Mouse (Mus musculus): ENCODE measurements around the gene Elf4.
A peak's percentile ranks its signal among the peaks of the same experiment; 100 is the strongest.
"Not testable (repeated sequence)": the region's sequence is repeated elsewhere in the genome, so short reads cannot be mapped to it uniquely, and the experiment has no call there.

Elf4 gene

GRCm38 (mm10) chrX:48436082-48436481, 26.9 kb downstream of the Elf4 start:
- not testable (repeated sequence) for DNase-seq (ENCODE audit: low read depth, low spot score)

- no peak for DNase-seq (ENCODE audit: low read depth, low spot score)
These were observed 27.4 kb downstream of the Elf4 start for GRCm38 (mm10) chrX:48435477-48435900.

DNA sequence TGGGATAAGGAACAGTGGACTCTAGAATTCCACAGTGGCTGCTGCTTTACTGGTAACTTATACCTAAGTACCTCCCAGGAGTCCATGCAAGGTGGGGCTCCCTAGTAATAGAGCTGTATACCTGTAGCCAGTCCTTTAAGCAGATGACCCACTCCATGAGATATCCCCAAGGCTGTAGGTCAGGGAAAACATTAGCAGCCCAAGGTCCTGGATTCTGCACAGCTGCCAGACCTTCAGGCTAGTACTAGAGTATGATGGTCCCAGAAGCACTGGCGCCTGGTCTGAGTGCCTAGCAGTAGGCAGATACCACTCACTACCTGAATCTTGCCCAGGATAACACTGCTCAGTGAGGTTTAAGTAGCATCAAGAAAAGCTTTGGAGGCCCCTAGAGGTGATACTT, 28.7 kb downstream of the Elf4 start:
- no peak for DNase-seq (ENCODE audit: low read depth, low spot score)

DNA sequence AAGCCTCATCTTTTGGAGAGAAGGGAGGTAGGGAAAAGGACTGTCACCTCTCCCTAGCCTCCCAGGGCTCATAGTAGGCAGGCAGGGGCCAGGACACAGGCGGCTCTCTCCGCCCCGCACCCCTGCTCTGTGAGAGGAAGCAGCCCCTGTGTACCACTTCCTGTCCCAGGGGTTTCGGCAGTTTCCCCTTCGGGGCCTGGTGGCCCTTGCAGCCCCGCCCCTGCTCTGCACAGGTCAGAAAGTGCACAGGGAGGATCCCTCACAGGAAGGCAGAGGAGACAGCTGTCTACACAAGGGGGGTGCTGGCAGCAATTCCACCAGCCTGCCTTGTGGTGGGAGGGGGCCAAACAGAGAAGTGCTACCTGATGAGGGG, 29.4 kb downstream of the Elf4 start:
- peak; percentile 80 for DNase-seq (ENCODE audit: low read depth, low spot score)

- peak; percentile 45 for DNase-seq (ENCODE audit: low read depth, low spot score)
These were observed 30.1 kb downstream of the Elf4 start for GRCm38 (mm10) chrX:48432599-48433526.

- peak; percentile 71 for DNase-seq (ENCODE audit: low read depth, low spot score)
These were observed 33.4 kb downstream of the Elf4 start for GRCm38 (mm10) chrX:48429538-48429937.

DNA sequence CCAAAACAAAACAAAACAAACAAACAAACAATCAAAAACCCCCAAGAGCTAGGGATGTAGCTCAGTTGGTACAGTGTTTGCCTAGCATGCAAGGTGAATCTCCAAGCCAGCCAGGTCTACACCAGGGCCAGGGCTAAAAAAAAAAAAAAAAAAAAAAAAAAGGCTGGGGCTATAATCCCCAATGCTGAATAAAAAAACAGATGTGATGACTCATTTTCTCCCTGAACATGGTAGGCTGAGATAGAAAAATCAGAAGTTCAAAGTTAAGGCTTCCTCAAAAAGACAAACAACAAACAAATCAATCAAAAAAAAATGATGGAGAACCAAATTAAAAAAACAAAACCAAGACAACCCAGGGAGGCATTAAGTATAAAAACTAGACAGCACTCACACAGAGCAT, 33.8 kb downstream of the Elf4 start:
- DNase-seq (ENCODE audit: low read depth, low spot score): peak; percentile 17

DNA sequence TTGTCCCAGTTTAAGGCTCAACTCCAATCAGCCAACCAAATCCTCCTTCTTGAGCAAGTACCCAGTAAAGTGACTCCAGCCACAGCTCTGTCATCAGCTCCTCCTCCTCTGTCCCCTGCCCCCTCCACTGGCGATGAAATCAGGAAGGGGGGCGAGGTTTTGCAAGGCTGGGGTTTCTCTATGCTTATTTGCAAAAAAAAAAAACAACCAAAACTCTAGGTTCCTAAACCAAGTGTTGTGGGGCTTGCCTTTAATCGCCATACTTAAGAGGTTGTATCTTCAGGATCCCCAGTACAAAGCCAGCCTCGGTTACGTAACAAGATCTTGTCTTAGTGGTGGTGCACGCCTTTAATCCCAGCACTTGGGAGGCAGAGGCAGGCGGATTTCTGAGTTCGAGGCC, 34.3 kb downstream of the Elf4 start:
- DNase-seq (ENCODE audit: low read depth, low spot score): peak; percentile 12

DNA sequence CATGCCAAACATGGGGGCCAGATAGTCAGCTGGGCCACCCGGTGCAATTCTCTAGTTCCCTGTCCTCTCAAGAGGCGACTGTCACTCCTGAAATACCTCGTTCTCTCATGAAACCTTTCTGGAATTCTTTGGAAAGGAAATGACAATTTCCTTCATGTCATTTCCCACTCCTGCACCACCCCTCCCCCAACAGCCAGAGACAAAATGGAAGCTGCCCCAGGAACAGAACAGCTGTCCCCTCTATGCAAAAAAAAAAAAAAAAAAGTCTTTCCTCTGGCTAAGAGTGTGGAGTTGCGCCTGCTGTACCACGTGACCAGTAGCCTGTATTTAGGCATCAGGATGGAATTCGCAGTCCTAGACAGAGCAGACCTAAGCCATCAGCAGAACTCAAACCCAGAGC, 34.7 kb downstream of the Elf4 start:
- no peak for DNase-seq (ENCODE audit: low read depth, low spot score)

DNA sequence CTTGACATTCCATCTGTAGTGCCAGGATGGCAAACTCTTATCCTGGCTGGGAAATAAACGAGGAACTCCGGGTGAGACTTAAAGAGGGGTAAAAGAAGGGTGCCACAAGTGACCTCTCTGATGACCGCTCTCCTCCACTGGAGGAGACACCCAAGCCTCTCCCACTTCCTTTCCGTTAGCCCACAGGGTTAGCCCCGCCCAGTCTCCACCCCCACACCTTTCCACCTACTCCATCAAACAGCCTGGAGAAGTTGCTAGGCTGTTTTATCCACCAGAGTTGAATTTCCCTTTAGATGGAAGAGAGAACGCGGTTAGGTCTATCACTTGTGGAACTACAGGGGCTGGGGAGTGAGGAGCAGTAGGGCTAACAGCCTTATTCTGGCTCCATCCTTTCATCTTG, 37.7 kb downstream of the Elf4 start:
- peak; percentile 50 for DNase-seq (ENCODE audit: low read depth, low spot score)

DNA sequence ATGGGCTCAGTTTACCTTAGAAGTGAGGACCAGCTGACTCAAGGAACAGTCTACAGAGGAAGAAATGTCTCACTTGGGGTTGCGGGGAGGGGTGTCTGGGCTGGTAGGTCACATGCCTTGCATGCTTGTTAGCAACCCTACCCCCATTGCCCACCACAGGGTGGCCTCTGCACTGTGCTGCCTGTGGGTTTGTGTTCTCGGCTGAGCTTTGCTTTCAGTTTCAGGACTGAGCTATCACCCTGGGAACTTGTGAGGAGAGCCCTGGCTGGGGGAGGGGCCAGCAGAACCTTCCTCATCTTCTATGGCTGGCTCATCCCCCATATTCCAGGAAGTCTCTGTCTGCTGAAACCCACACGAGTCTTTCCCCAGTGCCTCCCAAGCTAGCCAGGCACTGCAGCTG, 38.3 kb downstream of the Elf4 start:
- peak; percentile 85 for DNase-seq (ENCODE audit: low read depth, low spot score)

- no peak for DNase-seq (ENCODE audit: low read depth, low spot score)
These were observed 39.3 kb downstream of the Elf4 start for GRCm38 (mm10) chrX:48423671-48424070.

- peak; percentile 84 for DNase-seq (ENCODE audit: low read depth, low spot score)
These were observed 39.9 kb downstream of the Elf4 start for GRCm38 (mm10) chrX:48422986-48423385.

- DNase-seq (ENCODE audit: low read depth, low spot score): no peak
These were observed 44.5 kb downstream of the Elf4 start for GRCm38 (mm10) chrX:48418417-48418816.

GRCm38 (mm10) chrX:48414291-48414690, 48.6 kb downstream of the Elf4 start:
- DNase-seq (ENCODE audit: low read depth, low spot score): no peak

DNA sequence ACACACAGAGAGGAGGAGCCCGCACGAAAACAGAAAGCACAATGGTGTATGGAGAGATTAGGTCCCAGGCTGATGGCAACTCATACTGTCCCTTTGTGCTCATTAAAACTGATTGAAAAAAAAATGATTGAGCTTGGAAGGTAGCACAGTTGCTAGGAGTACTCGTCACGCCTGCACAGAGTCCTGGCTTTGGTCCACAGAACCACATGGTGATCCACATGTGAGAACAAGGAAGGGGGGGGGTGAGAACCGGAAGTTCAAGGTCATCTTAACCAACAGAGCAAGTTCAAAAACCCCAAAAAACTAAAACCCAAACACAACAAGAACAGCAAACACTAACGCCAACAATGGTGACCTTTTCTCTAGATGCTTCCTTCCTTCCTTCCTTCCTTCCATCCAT, 50.3 kb downstream of the Elf4 start:
- no peak for DNase-seq (ENCODE audit: low read depth, low spot score)

DNA sequence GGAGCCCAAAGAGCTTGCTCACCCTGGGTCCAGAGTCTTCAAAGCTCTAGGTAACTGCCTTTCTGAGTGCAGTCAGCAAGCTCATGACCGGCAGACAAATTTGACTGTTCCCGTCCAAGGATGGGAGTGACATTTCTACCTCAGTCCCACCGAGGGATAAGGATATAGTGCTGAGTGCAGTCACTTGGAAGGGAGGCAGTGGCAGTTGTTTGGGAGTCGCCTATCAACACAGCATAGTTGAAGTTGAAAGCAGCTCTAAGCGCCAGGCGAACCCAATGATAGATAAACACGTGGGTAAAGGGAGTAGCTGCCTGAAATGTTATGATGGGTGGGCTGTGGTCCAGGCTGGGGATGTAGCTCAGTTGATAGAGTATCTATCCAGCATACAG, 52.5 kb downstream of the Elf4 start:
- no peak for DNase-seq (ENCODE audit: low read depth, low spot score)

- DNase-seq (ENCODE audit: low read depth, low spot score): peak; percentile 90
These were observed 53.1 kb downstream of the Elf4 start for GRCm38 (mm10) chrX:48409611-48410387.

DNA sequence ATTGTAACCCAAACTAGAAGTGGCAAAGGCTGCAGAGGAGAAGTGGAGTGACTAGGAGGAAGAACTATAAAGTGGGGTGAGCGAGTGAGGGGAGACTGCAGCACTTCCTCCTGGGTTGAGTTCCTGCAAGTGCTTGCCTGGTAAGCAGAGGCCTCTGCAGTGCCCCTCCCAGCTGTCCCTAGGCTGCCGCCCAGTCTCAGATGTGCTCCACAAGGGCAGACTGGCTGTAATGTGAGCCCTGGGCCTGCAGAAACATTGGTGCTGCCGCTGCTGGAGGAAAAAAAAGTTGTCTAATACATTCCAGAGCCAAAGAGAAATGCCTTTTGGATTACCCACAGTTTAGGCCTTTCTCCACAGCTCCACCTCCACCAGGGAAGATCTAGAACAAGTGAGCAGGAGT, 57.8 kb downstream of the Elf4 start:
- DNase-seq (ENCODE audit: low read depth, low spot score): no peak

DNA sequence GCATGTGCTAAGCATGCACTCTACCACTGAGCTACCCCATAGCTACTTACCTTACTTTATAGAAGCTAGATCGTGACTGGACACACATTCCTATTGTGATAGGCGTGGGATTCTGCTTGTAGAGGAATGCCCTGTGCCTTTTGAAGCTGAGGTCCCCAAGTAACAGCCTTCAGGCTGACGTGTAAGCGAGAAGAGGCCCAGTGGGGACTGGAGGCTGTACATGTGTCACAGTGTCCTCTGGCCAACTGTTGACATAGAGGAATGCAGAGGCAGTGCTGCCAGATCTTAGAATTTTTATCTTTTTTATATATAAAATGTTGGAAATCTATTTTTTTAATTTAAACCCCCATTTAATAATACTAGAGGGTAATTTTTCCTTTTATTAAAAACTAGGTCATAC, 62.9 kb downstream of the Elf4 start:
- DNase-seq (ENCODE audit: low read depth, low spot score): no peak

DNA sequence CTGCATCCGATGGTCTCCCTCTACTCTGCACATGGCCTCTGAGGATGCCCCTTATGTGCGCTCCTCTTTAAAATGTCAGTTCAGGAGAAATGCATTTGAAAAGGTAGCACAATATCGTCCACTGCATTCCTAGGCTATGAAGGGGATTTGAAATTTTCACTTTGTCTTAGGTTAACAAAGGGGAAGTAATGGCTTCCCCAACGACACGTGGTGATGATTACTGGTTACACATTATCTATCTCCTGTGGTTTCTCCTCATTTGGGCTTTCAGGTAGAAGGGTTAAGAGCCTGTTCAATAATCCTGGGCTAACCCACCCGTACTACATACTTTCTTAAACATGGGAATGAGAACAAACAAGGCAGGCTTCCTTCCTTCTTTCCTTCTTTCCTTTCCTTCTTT, 73.6 kb downstream of the Elf4 start:
- no peak for DNase-seq (ENCODE audit: low read depth, low spot score)

- DNase-seq (ENCODE audit: low read depth, low spot score): no peak
These were observed 77.0 kb downstream of the Elf4 start for GRCm38 (mm10) chrX:48385927-48386326.

DNA sequence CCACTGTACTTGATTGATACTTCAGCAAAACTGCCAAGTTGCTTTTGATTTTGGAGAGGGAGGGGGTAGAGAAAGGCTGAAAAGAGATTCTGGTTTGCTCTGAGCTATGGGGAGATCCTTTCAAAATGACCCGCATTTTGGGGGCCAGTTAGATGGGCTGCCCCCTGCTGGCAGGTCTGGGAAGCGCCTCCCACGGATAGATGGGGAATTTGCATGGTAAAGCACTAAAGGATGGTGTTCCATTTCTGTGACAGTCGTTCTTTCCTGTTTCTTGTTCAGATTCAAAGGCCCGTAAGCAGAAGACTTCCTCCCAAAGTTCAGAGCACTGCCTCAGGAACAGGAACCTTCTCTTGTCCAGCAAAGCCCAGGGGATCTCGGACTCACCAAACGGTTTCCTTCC, 79.3 kb downstream of the Elf4 start:
- DNase-seq (ENCODE audit: low read depth, low spot score): peak; percentile 70

All from CD4-positive, CD25-positive, alpha-beta regulatory T cell, adult 2 months (primary cell).